Mouse (Mus musculus) heart, adult 2 months (tissue): ENCODE data around the gene Pcbp4.

ENCODE experiments used
- CTCF ChIP-seq: fragments of 200-600 bp; IDR thresholded peaks from 2 replicates; pipeline ENCODE4 v1.8.1; 2022; ENCODE audit warnings: antibody characterized with exemption, mild to moderate bottlenecking, moderate library complexity
- EP300 ChIP-seq: fragments of 200-500 bp; IDR thresholded peaks from 2 replicates; pipeline ENCODE4 v1.6.1; 2011; ENCODE audit warnings: low read depth, low read length, control low read depth; ENCODE audit not compliant: insufficient read depth
- POLR2A ChIP-seq: fragments of 200-500 bp; IDR thresholded peaks from 2 replicates; pipeline ENCODE4 v1.6.1; 2011; ENCODE audit warnings: mild to moderate bottlenecking, low read depth, low read length, control low read depth; ENCODE audit not compliant: insufficient read depth

DNA sequence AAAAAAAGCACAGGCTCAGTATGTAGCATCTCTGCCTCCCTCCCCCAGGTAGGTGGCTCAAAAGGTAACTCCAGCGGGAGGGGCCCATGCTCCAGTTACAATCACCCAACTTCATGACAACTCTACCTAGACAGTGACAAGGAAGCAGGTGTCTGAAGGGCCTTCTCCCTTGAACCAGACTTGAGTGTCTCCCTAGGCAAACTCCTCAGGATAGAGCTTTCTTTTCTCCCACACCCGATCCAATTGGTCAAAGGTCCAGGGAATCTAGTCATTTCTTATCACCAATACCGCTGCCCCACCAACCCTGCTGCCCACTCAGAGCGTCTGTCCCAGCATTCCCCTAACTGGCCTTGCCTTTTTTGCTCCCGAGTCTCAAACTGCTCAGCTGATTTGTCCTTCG lies 13.6 kb downstream of the Pcbp4 start:
- no peak for TF ChIP-seq CTCF
- no peak for TF ChIP-seq POLR2A
- TF ChIP-seq EP300, result no peak
